Mouse (Mus musculus) stomach, postnatal 0 days (tissue): ENCODE measurements around the gene Hook2.

Source experiments
- CTCF ChIP-seq: IDR thresholded peaks from 2 replicates; pipeline ENCODE4 v1.5.1; 2016; ENCODE audit warnings: antibody characterized with exemption, low read depth, mild to moderate bottlenecking, moderate library complexity
- EP300 ChIP-seq: optimal IDR thresholded peaks from 2 replicates; pipeline ENCODE3; 2016; ENCODE audit warnings: antibody characterized with exemption

DNA sequence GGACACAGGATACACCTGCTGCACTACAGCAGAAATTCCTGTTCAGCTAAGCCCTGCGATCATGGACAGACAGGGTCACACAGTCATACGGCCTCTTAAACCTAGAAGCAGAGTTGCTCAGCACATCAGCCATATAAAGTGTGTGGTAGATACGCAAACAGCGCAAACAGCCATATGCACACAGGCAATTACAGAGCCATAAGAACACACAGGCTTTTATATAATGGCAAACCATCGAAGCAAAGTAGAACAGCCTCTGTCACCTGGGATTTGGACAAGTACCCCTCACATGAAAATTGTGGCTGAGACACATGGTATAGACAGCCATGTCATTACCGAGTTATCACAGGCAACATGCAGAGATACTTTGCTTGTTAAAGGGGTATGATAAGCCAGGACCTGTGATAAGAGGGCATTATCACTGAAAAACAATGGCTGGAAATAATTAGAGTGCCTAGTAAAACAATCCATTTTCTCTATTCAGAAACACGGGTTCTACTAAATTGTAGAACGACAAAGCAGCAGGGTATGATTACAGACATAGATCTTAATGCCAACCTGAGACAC lies 3.9 kb upstream of the Hook2 start:
- TF ChIP-seq CTCF (no peak), EP300 (no peak)
